9 mouse cellular contexts compared by ENCODE assay signal in genomic region chr8:120686051-120686450, GRCm38 (mm10). TPM values are rescaled to one million over a fixed set of nuclear protein-coding genes. Genes with fewer than 3 reads are reported as not detected.
DNase-seq lines count a peak whose midpoint lies in the region; ATAC-seq lines count a peak whose summit lies in the region.
"Had no signal": no experiment of that assay in that cellular context is flagged by ENCODE, and none has a peak within 500 bp of the region (broad histone marks: within the 10 kb centered on the region; RNA-seq: fewer than 3 reads in every experiment).

No protein-coding gene starts in this region.

- no peak overlapping the region for H3K4me3 ChIP-seq in heart, embryonic 10.5 days
- H3K4me3 ChIP-seq in embryonic facial prominence, embryonic 13.5 days: no peak overlapping the region
- no peak overlapping the region for H3K4me3 ChIP-seq in lung, embryonic 15.5 days
- H3K4me3 ChIP-seq in midbrain, embryonic 13.5 days (replicated peaks): no peak overlapping the region

- no peaks in the 10 kb centered on the region for H3K9me3 ChIP-seq in heart, embryonic 10.5 days
- H3K9me3 ChIP-seq in embryonic facial prominence, embryonic 13.5 days: no peaks in the 10 kb centered on the region
- no peaks in the 10 kb centered on the region for H3K9me3 ChIP-seq in lung, embryonic 15.5 days
- H3K9me3 ChIP-seq in midbrain, embryonic 13.5 days: no peaks in the 10 kb centered on the region

- H3K36me3 ChIP-seq in heart, embryonic 10.5 days: no peaks in the 10 kb centered on the region
- H3K36me3 ChIP-seq in embryonic facial prominence, embryonic 13.5 days: no peaks in the 10 kb centered on the region
- no peaks in the 10 kb centered on the region for H3K36me3 ChIP-seq in lung, embryonic 15.5 days
- H3K36me3 ChIP-seq in midbrain, embryonic 13.5 days: no peaks in the 10 kb centered on the region

- H3K4me2 ChIP-seq in embryonic facial prominence, embryonic 13.5 days: no peak overlapping the region
- H3K4me2 ChIP-seq in lung, embryonic 15.5 days: no peak overlapping the region
- no peak overlapping the region for H3K4me2 ChIP-seq in midbrain, embryonic 13.5 days (replicated peaks)

- no peak for ATAC-seq in embryonic facial prominence, embryonic 13.5 days (ENCODE audit: insufficient number of reproducible peaks, insufficient read depth, low FRiP score, low TSS enrichment, low read depth)
- peak; percentile 20; the same call in 1 of the 2 replicates for ATAC-seq in lung, embryonic 15.5 days (ENCODE audit: borderline replicate concordance, extremely low read depth, low FRiP score, low TSS enrichment)
- no peak for ATAC-seq in frontal cortex, adult (ENCODE audit: low TSS enrichment)
- no peak for ATAC-seq in midbrain, embryonic 13.5 days

- H3K27ac ChIP-seq in heart, embryonic 10.5 days: no peak overlapping the region
- H3K27ac ChIP-seq in embryonic facial prominence, embryonic 13.5 days: peak overlapping the region; percentile 81
- no peak overlapping the region for H3K27ac ChIP-seq in lung, embryonic 15.5 days
- H3K27ac ChIP-seq in midbrain, embryonic 13.5 days: no peak overlapping the region

- H3K9ac ChIP-seq in embryonic facial prominence, embryonic 13.5 days: peak overlapping the region; percentile 6; the same call in 1 of the 2 replicates
- no peak overlapping the region for H3K9ac ChIP-seq in lung, embryonic 15.5 days
- no peak overlapping the region for H3K9ac ChIP-seq in midbrain, embryonic 13.5 days (replicated peaks)

- peaks cover 67% of the 10 kb centered on the region for H3K27me3 ChIP-seq in heart, embryonic 10.5 days (ENCODE audit: insufficient read depth, poor library complexity, severe bottlenecking)
- peaks cover 7% of the 10 kb centered on the region; the same call in 1 of the 2 replicates for H3K27me3 ChIP-seq in embryonic facial prominence, embryonic 13.5 days
- peaks cover 34% of the 10 kb centered on the region for H3K27me3 ChIP-seq in lung, embryonic 15.5 days
- no peaks in the 10 kb centered on the region for H3K27me3 ChIP-seq in midbrain, embryonic 13.5 days

- H3K4me1 ChIP-seq in heart, embryonic 10.5 days: peaks cover 8% of the 10 kb centered on the region; the same call in 1 of the 2 replicates
- H3K4me1 ChIP-seq in embryonic facial prominence, embryonic 13.5 days: peaks cover 30% of the 10 kb centered on the region
- H3K4me1 ChIP-seq in lung, embryonic 15.5 days: peaks cover 8% of the 10 kb centered on the region
- H3K4me1 ChIP-seq in midbrain, embryonic 13.5 days (replicated peaks): 0 out of 2 replicates have a peak, but pooled peaks cover 2% of the 10 kb centered on the region

- peak; percentile 71 to 82 for DNase-seq in heart, adult 9 months (ENCODE audit: low spot score in 2 of 2)
- no peak for DNase-seq in heart, embryonic 10.5 days (ENCODE audit: low spot score)
- DNase-seq in adrenal gland, postnatal 14 days: peak; percentile 67
- no peak for DNase-seq in urinary bladder, adult 2 months (ENCODE audit: low spot score)
- DNase-seq: right cerebral cortex, postnatal 14 days had no signal

- 79% methylated on average over 13 of the region's 13 CpGs for WGBS in heart, embryonic 10.5 days
- 71% methylated on average over 13 of the region's 13 CpGs for WGBS in embryonic facial prominence, embryonic 13.5 days
- WGBS in lung, embryonic 15.5 days: 81% methylated on average over 12 of the region's 13 CpGs
- WGBS in midbrain, embryonic 13.5 days: 89% methylated on average over 13 of the region's 13 CpGs

RNA-seq across cellular contexts. Expression of gene Emc8, which starts 17.7 kb away (rescaled TPM):
- 249 and 314 TPM in 2 replicates for polyA plus RNA-seq in heart, embryonic 10.5 days (2016; fragmentation: Nextera tagmentation; extraction: Ambion mirVana)
- total RNA-seq in adrenal gland, postnatal 14 days (2021): 106 and 116 TPM in 2 replicates
- polyA plus RNA-seq in embryonic facial prominence, embryonic 13.5 days (2015; fragmentation: Nextera tagmentation; extraction: Ambion mirVana): 230 and 254 TPM in 2 replicates
- polyA plus RNA-seq in lung, embryonic 15.5 days (2015; fragmentation: Nextera tagmentation; extraction: Ambion mirVana): 264 and 278 TPM in 2 replicates
- 49.6 and 57.6 TPM in 2 replicates for polyA plus RNA-seq in urinary bladder, adult 2 months (2012; rRNA removed)
- 161 and 180 TPM in 2 replicates for polyA plus RNA-seq in midbrain, embryonic 13.5 days (2015; fragmentation: Nextera tagmentation; extraction: Ambion mirVana)

RNA-seq across cellular contexts. Expression of gene Cox4i1, which starts 18.0 kb away (rescaled TPM):
- polyA plus RNA-seq in heart, embryonic 10.5 days (2016; fragmentation: Nextera tagmentation; extraction: Ambion mirVana): 1,295 and 1,617 TPM in 2 replicates
- total RNA-seq in adrenal gland, postnatal 14 days (2021): 2,387 and 2,670 TPM in 2 replicates
- 1,017 and 1,050 TPM in 2 replicates for polyA plus RNA-seq in embryonic facial prominence, embryonic 13.5 days (2015; fragmentation: Nextera tagmentation; extraction: Ambion mirVana)
- polyA plus RNA-seq in lung, embryonic 15.5 days (2015; fragmentation: Nextera tagmentation; extraction: Ambion mirVana): 1,022 and 1,082 TPM in 2 replicates
- polyA plus RNA-seq in urinary bladder, adult 2 months (2012; rRNA removed): 1,248 and 1,469 TPM in 2 replicates
- polyA plus RNA-seq in midbrain, embryonic 13.5 days (2015; fragmentation: Nextera tagmentation; extraction: Ambion mirVana): 1,057 and 1,066 TPM in 2 replicates

RNA-seq across cellular contexts. Expression of gene Gm27021, which starts 18.2 kb away (rescaled TPM):
- 1.9 and 2.8 TPM in 2 replicates for polyA plus RNA-seq in heart, embryonic 10.5 days (2016; fragmentation: Nextera tagmentation; extraction: Ambion mirVana)
- total RNA-seq in adrenal gland, postnatal 14 days (2021): 0.64 TPM in 1 of 2 replicates, not detected in the other
- 5.9 and 6.7 TPM in 2 replicates for polyA plus RNA-seq in embryonic facial prominence, embryonic 13.5 days (2015; fragmentation: Nextera tagmentation; extraction: Ambion mirVana)
- 2.3 TPM in 2 replicates for polyA plus RNA-seq in lung, embryonic 15.5 days (2015; fragmentation: Nextera tagmentation; extraction: Ambion mirVana)
- 0.12 and 0.23 TPM in 2 replicates for polyA plus RNA-seq in urinary bladder, adult 2 months (2012; rRNA removed)
- polyA plus RNA-seq in midbrain, embryonic 13.5 days (2015; fragmentation: Nextera tagmentation; extraction: Ambion mirVana): 5.2 and 5.3 TPM in 2 replicates

RNA-seq across cellular contexts. Expression of gene 1190005I06Rik, which starts 38.6 kb away (rescaled TPM):
- 4.6 and 7.7 TPM in 2 replicates for polyA plus RNA-seq in heart, embryonic 10.5 days (2016; fragmentation: Nextera tagmentation; extraction: Ambion mirVana)
- 27.8 and 31.6 TPM in 2 replicates for total RNA-seq in adrenal gland, postnatal 14 days (2021)
- 14.8 and 15.9 TPM in 2 replicates for polyA plus RNA-seq in embryonic facial prominence, embryonic 13.5 days (2015; fragmentation: Nextera tagmentation; extraction: Ambion mirVana)
- 5.1 and 5.8 TPM in 2 replicates for polyA plus RNA-seq in lung, embryonic 15.5 days (2015; fragmentation: Nextera tagmentation; extraction: Ambion mirVana)
- 8.9 and 10.3 TPM in 2 replicates for polyA plus RNA-seq in urinary bladder, adult 2 months (2012; rRNA removed)
- polyA plus RNA-seq in midbrain, embryonic 13.5 days (2015; fragmentation: Nextera tagmentation; extraction: Ambion mirVana): 6.0 and 8.3 TPM in 2 replicates

RNA-seq across cellular contexts. Expression of gene Irf8, which starts 50.1 kb away (rescaled TPM):
- polyA plus RNA-seq in heart, embryonic 10.5 days (2016; fragmentation: Nextera tagmentation; extraction: Ambion mirVana): 2.1 and 4.5 TPM in 2 replicates
- total RNA-seq in adrenal gland, postnatal 14 days (2021): 16.9 and 31.7 TPM in 2 replicates
- 3.9 and 4.6 TPM in 2 replicates for polyA plus RNA-seq in embryonic facial prominence, embryonic 13.5 days (2015; fragmentation: Nextera tagmentation; extraction: Ambion mirVana)
- polyA plus RNA-seq in lung, embryonic 15.5 days (2015; fragmentation: Nextera tagmentation; extraction: Ambion mirVana): 16.4 and 18.1 TPM in 2 replicates
- polyA plus RNA-seq in urinary bladder, adult 2 months (2012; rRNA removed): 12.4 and 18.2 TPM in 2 replicates
- 3.5 and 3.9 TPM in 2 replicates for polyA plus RNA-seq in midbrain, embryonic 13.5 days (2015; fragmentation: Nextera tagmentation; extraction: Ambion mirVana)

Comparison
In these comparisons a context has a peak if more than half of its experiments do, and no peak if none do; other contexts are left out.
1. DNase-seq: peak in heart, adult 9 months (2 of 2) and adrenal gland, postnatal 14 days (single experiment); none in heart, embryonic 10.5 days (single experiment) and urinary bladder, adult 2 months (single experiment).